Mouse (Mus musculus) adrenal gland, postnatal 4 days (tissue): ENCODE data around the gene Atg10. TPM values are rescaled to one million over a fixed set of nuclear protein-coding genes. Genes with fewer than 3 reads are reported as not detected.

Experiments
- DNase-seq, 2 experiments: peaks; one replicate each; pipeline ENCODE4 v3.0.0; 2021 to 2022; ENCODE audit warnings: low spot score in 2 of 2, mixed read lengths in 2 of 2
- total RNA-seq, 2 experiments: library from RNA; stranded (reverse); gene quantifications; 2 replicates each; pipeline ENCODE4 v1.2.3; 2021

Atg10 gene
- total RNA-seq, 2 experiments from 2014 or later: 22.4 to 23.4 TPM

GRCm38 (mm10) chr13:91129071-91129470, 94.7 kb downstream of the Atg10 start:
- DNase-seq: peak in 1 of 2 experiments; percentile 27

- DNase-seq: no peak
Measured at GRCm38 (mm10) chr13:91128581-91128980, 95.2 kb downstream of the Atg10 start.

DNA sequence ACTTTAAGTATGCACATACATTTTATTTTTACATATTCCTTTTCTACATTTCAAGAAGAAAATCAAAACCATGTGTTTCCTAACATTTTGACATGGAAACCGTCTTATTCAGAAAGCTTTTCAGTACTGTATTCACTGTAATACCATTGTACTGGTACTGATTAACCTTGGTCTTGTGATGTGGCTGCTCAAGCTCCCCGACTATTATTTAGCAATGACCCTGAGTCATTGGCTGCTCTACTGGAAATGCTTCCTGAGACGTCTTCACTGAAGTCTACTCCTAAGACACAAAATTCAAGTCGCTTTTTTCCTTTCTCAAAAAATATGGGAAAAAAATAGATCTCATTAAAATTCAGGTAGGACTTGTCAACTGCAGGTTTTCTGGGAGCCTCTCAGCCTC, 105.6 kb downstream of the Atg10 start:
- DNase-seq: no peak

- no peak for DNase-seq
Measured at GRCm38 (mm10) chr13:91114880-91115279, 108.9 kb downstream of the Atg10 start.

DNA sequence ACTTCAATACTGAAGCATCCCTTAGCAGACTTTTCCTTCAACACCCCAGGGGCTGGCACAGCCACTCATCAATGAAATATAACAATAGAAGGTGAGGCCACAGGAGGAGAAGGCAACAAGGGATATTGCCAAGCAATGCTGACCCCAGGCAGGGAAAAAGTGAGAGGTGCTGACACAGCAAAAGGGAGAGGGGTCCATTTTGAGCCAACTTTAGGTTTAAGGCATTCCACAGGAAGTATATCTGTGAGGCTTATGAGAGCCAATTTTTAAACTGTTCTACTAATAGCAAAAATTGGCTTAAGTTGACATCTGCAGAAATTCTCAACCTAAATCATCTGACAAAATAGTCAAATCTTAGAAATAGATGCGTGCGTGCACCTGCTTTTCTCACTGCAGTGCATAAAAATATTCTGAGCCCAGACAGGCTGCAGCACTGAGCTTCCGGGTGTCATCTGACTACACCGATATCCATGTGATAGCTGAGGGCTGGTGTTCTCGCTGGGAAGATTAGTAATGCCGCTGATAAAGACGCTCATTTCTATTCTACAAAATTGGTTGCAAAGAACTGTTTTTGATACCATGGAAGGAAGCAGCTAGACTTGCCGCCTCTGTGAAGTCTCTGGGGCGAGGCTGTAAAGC, 116.3 kb downstream of the Atg10 start:
- no peak for DNase-seq

DNA sequence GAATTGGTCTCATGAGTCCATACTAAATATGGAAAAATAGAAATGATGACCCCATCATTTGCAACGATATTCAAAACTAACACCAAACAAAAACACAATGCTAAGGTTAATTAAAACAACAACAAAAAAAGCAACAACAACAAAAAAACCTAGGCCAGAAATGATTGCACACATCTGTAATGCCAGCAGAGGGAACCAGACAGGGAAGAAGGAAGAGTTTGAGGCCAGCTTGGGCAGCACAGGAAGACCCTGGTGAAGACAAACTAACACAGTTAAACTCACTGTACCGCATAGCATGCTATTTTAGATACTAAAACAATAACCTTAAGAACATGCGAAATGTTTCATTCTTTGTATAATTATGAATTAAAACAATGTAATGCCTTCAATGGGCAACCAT, 121.5 kb downstream of the Atg10 start:
- no peak for DNase-seq

GRCm38 (mm10) chr13:91100417-91100816, 123.4 kb downstream of the Atg10 start:
- DNase-seq: no peak

DNA sequence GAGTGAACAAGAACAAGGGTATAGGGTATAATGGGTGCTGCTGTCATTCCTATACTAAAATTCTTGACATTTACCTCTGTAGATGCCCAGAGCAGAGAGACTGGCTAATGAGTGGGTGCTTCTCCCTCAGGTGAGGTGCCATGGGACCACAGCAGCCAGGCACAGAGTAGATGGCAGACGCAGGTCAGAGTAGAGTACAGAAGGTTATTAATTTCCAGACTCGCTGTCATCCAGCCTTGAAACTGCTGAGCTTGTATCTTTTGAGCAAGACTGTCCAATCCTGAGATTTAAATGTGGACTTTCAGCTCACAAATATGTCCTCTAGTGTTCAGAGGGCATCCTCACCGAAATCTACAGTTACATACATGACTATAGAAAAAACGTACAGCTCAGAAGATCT, 128.9 kb downstream of the Atg10 start:
- no peak for DNase-seq

- no peak for DNase-seq
Measured at GRCm38 (mm10) chr13:91094196-91094595, 129.6 kb downstream of the Atg10 start.

- DNase-seq: no peak
Measured at GRCm38 (mm10) chr13:91093610-91094009, 130.2 kb downstream of the Atg10 start.

DNA sequence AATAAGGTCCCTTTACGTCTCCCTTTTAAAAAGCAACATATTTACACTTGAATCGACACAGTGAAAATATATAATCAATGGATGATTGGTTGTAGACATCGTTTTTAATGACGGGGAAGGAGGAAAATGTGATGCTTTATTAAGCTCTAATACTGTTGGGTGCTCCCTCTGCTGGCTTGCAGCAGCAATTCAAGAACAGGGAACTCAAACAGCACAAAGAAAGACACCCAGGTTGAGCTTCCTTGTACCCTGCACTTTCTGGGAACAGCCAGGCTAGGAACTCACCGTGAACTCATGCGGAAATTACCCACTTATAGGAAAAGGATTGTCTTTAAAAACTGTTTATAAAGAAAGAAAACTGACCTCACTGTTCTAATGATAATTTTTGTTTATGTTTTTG, 130.6 kb downstream of the Atg10 start:
- no peak for DNase-seq

- no peak for DNase-seq
Measured at GRCm38 (mm10) chr13:91091731-91092190, 132.0 kb downstream of the Atg10 start.

DNA sequence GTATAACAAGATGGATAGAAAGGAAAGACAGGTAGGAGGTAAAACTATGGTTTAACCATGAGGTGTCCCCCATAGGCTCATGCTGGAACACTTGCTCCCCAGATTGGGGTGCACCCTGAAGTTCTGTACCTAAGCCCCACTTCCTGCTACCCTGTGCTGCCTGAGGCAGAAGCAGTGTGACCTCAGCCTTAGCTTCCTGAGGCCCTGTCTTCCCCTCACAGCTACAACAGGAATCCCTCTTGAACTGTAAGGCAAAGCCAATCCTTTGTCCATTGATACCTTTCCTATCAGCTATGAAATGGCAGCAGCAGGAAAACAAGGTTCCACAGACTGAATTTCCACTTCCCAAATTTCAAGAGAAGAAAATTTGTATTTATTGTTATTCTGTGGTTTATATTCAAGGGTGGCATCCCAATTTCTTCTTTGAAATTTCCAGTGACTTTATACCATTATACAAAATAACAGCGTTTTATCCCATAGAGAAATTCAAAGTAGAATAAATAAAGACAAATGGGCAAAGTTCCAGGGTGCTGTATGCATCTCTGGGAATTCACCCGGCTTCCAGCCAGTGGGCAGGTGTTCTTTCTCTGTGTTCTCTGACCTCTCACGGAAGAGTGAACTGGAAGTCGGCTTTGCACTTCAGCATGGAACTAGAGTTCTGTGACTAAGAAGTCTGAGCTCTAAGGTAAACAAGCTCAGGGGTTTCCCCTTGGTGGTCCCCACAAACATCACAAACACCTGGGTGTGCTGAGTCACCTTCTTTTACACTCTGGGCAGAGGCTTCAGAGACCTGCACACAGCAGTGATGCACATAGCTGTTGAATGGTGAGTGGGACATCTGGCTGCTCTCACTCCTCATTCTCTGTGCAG, 132.7 kb downstream of the Atg10 start:
- no peak for DNase-seq

- no peak for DNase-seq
Measured at GRCm38 (mm10) chr13:91086361-91086900, 137.3 kb downstream of the Atg10 start.

DNA sequence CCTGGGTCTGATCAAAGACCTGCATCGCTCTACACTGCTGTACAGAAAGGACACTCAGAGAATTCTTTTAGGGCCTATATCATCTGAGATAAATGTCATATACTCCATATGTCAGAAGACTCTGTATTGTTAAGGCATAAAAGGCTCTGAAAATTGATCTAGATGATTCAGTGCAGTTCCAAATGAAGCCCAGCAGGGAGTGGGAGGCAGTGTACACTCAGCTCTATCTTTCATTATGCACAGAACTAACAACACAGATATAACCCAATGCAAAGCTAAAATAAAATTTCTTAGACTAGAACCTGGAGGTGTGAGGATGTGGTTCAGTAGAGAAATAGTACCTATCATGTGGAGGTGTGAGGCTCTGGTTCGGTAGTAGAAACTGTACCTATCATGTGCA, 151.4 kb downstream of the Atg10 start:
- DNase-seq: no peak

DNA sequence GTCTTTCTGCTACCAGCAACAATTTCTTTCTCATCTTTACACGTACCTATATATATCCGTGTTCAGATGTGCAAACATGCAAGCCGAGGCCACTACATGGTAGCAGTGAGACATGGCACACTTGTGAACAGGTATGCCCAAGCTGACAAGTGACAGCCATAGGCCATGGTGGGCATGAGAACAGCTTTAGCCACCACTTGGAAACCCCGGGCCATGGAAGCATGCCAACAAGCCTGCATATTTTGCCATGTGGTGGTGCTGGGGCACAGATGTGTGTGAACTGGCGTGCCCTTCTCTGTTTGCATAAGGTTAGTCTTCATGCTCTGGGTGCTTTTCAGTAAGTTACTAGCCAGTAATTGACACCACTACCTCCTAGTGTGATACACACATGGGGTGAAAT, 162.9 kb downstream of the Atg10 start:
- DNase-seq: no peak

- DNase-seq: no peak
Measured at GRCm38 (mm10) chr13:91048171-91048570, 175.6 kb downstream of the Atg10 start.

GRCm38 (mm10) chr13:91046851-91047250, 176.9 kb downstream of the Atg10 start:
- DNase-seq: no peak

DNA sequence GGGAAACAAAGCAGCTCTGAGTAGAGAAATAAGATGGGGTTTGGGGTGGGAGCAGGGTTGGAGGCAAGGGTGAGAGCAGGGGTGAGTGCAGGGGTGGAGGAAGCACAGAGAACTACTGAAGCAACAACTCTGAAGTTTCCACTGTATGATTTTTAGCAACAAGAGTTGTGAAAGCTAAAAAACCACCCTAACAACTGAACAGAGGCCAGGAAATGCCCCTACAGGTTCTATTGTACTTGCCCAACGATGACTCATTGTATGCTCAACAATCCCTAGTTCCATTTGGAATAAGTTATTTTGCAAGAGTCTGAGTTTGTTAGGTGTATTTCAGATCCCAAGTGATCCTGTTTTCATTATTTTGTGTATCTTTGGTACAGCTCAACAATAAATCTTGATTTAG, 182.5 kb downstream of the Atg10 start:
- DNase-seq: no peak

DNA sequence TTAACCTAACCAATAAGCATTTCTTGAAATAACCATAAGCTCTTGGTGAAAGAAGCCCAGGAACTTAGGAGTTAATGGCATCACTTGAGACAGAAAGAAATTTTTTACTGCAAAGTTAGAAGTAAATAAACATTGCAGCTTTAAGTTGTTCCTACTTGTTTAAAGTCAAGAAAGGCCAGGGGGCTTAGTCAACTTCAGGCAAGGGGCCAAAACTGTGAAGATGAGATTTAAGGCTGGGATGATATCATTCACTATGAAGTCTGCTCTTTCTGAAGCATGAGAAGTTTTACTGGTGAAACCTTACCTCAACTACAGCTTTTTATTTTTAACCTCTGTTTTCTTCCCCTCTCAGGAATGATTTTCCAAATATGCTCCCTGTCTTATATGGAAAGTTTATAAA, 183.3 kb downstream of the Atg10 start:
- DNase-seq: no peak

GRCm38 (mm10) chr13:91039201-91039807, 184.5 kb downstream of the Atg10 start:
- DNase-seq: no peak

- DNase-seq: no peak
Measured at GRCm38 (mm10) chr13:91038636-91039035, 185.1 kb downstream of the Atg10 start.
